Mouse (Mus musculus) cortical plate, adult 2 months (tissue): ENCODE data around the gene Dhx34. TPM values are rescaled to one million over a fixed set of nuclear protein-coding genes. Genes with fewer than 3 reads are reported as not detected.
A peak's percentile ranks its signal among the peaks of the same experiment; 100 is the strongest.

Experiments
- H3K27ac ChIP-seq: fragments of 200-500 bp; 2 replicates; pipeline ENCODE4 v1.5.1; 2012; ENCODE audit warnings: low read length, control low read depth, inconsistent platforms; ENCODE audit not compliant: insufficient read depth
- H3K4me1 ChIP-seq: fragments of 200-500 bp; 2 replicates; pipeline ENCODE4 v1.6.1; 2011; ENCODE audit warnings: low read length; ENCODE audit not compliant: control insufficient read depth, insufficient read depth
- H3K4me3 ChIP-seq: fragments of 200-500 bp; 2 replicates; pipeline ENCODE4 v1.5.1; 2011; ENCODE audit warnings: mild to moderate bottlenecking, low read length, control low read depth; ENCODE audit not compliant: insufficient read depth
- CTCF ChIP-seq: fragments of 200-500 bp; IDR thresholded peaks from 2 replicates; pipeline ENCODE4 v1.5.1; 2011; ENCODE audit warnings: mild to moderate bottlenecking, control low read depth, low read length; ENCODE audit not compliant: insufficient read depth; ENCODE audit errors: extremely low read depth
- POLR2A ChIP-seq: fragments of 200-500 bp; IDR thresholded peaks from 2 replicates; pipeline ENCODE4 v1.6.1; 2011; ENCODE audit warnings: mild to moderate bottlenecking, low read length, control low read depth; ENCODE audit not compliant: insufficient read depth; ENCODE audit errors: extremely low read depth
- polyA plus RNA-seq: library from polyadenylated mRNA; depleted of rRNA; stranded (reverse); fragments of >200 nt; gene quantifications from 2 replicates; pipeline ENCODE4 v1.2.3, GENCODE M21; 2012

Gene Dhx34
- polyA plus RNA-seq, 1 experiment, result 11.5 TPM

DNA sequence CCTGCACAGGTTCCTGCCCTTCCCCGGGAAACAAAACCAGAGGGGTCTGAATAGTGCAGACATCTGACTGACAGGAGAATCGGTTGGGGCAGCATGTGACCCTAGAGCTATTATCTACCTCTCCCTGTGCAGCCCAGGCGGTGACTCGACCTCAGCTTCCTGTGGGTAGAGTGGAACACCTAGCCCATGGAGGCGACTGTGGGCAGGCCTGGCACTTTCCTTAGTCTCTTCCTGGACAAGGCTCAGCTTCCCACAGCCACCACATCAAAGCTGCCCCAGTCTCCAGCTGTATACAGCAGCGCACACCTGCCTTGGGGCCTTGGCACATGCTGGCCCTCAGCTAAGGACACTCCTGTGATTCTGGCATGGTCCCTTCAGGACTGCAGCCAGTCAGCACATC, 20.7 kb downstream of the Dhx34 start:
- H3K4me3 ChIP-seq, result no peak overlapping the region
- H3K27ac ChIP-seq, result no peak overlapping the region
- no peaks in the 10 kb centered on the region for H3K4me1 ChIP-seq
- TF ChIP-seq POLR2A, result no peak
- no peak for TF ChIP-seq CTCF

DNA sequence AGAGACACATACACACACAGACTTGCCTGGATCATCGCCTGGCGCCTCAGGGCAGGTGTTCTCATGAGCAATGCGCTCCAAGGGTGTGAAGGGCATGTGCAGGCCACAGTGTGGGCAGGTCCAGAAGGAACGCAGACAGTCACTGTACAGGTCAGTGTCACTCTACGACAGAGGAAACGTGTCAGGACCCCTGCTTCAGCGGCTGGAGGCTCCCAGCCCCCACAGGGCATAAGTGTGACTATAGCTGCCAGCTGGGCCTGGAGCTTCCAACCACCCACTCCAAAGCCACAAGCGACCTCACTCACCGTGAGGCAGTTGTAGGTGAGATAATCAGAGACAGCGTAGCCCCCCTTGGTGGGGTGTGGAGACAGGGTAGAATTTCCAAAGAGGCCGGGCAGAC, 23.3 kb downstream of the Dhx34 start:
- TF ChIP-seq POLR2A (no peak), CTCF (no peak)
- no peak overlapping the region for H3K27ac ChIP-seq
- no peak overlapping the region for H3K4me3 ChIP-seq
- H3K4me1 ChIP-seq, result no peaks in the 10 kb centered on the region

- no peaks in the 10 kb centered on the region for H3K4me1 ChIP-seq
- TF ChIP-seq CTCF (no peak), POLR2A (no peak)
- H3K4me3 ChIP-seq, result no peak overlapping the region
- no peak overlapping the region for H3K27ac ChIP-seq
These were observed 24.7 kb downstream of the Dhx34 start for GRCm38 (mm10) chr7:16197166-16197565.

- no peak for TF ChIP-seq POLR2A
- no peak for TF ChIP-seq CTCF
- Histone ChIP-seq H3K27ac (no peak overlapping the region), H3K4me1 (no peaks in the 10 kb centered on the region), H3K4me3 (no peak overlapping the region)
These were observed 25.2 kb downstream of the Dhx34 start for GRCm38 (mm10) chr7:16196616-16197015.

GRCm38 (mm10) chr7:16193702-16194101, 28.1 kb downstream of the Dhx34 start:
- Histone ChIP-seq H3K27ac (no peak overlapping the region), H3K4me1 (no peaks in the 10 kb centered on the region), H3K4me3 (no peak overlapping the region)
- TF ChIP-seq POLR2A, result no peak
- TF ChIP-seq CTCF, result no peak

GRCm38 (mm10) chr7:16192315-16192714, 29.5 kb downstream of the Dhx34 start:
- no peak for TF ChIP-seq POLR2A
- TF ChIP-seq CTCF, result peak; percentile 53
- Histone ChIP-seq H3K4me1 (no peaks in the 10 kb centered on the region), H3K4me3 (no peak overlapping the region), H3K27ac (no peak overlapping the region)

- TF ChIP-seq POLR2A (no peak), CTCF (no peak)
- H3K4me3 ChIP-seq, result no peak overlapping the region
- H3K4me1 ChIP-seq, result no peaks in the 10 kb centered on the region
- H3K27ac ChIP-seq, result no peak overlapping the region
These were observed 34.3 kb downstream of the Dhx34 start for GRCm38 (mm10) chr7:16187494-16187893.

- TF ChIP-seq POLR2A (no peak), CTCF (no peak)
- H3K4me3 ChIP-seq, result no peak overlapping the region
- H3K4me1 ChIP-seq, result no peaks in the 10 kb centered on the region
- no peak overlapping the region for H3K27ac ChIP-seq
These were observed 38.2 kb downstream of the Dhx34 start for GRCm38 (mm10) chr7:16183663-16184062.

DNA sequence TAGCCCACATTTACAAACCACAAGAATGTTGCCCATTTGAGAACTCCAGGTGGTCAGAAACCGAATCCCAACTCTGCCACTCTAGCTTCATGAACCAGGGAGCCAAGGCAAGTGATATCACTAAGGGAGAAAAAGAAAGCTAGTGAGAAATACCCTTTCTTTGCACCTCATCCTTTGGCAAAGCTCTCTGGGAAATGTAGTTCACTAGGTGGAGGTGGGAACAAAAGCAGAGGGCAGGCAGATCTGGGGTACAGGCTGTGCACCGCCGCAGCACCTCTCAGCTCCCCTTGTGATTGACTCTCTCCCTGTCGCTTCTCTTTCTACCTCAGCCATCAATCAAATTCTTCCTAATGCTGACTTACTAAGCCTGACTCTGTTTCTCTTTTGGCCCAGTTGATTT, 43.7 kb downstream of the Dhx34 start:
- H3K4me3 ChIP-seq, result no peak overlapping the region
- TF ChIP-seq CTCF (no peak), POLR2A (no peak)
- no peaks in the 10 kb centered on the region for H3K4me1 ChIP-seq
- H3K27ac ChIP-seq, result no peak overlapping the region

DNA sequence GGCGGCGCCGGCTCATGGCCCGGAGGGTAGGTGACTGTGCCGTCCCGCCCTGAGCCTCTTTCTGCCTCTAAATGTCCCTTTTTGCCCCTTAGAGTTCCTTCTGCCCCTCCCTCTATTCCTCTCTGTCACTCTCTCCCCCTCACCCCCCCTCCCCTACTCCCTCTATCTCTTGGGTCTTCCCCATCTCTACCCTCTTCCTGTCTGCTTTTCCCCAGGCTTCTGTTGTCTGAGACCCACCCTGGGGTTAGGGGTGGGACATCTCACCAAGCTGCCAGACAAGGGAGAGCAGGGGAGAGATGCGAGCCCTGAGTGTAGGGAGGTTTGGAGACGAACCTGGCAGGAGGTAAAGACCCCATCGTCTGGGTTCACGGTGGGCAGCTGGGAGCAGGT, 46.3 kb downstream of the Dhx34 start:
- TF ChIP-seq POLR2A (no peak), CTCF (no peak)
- H3K4me3 ChIP-seq, result peak overlapping the region; percentile 84
- H3K27ac ChIP-seq, result no peak overlapping the region
- no peaks in the 10 kb centered on the region for H3K4me1 ChIP-seq

DNA sequence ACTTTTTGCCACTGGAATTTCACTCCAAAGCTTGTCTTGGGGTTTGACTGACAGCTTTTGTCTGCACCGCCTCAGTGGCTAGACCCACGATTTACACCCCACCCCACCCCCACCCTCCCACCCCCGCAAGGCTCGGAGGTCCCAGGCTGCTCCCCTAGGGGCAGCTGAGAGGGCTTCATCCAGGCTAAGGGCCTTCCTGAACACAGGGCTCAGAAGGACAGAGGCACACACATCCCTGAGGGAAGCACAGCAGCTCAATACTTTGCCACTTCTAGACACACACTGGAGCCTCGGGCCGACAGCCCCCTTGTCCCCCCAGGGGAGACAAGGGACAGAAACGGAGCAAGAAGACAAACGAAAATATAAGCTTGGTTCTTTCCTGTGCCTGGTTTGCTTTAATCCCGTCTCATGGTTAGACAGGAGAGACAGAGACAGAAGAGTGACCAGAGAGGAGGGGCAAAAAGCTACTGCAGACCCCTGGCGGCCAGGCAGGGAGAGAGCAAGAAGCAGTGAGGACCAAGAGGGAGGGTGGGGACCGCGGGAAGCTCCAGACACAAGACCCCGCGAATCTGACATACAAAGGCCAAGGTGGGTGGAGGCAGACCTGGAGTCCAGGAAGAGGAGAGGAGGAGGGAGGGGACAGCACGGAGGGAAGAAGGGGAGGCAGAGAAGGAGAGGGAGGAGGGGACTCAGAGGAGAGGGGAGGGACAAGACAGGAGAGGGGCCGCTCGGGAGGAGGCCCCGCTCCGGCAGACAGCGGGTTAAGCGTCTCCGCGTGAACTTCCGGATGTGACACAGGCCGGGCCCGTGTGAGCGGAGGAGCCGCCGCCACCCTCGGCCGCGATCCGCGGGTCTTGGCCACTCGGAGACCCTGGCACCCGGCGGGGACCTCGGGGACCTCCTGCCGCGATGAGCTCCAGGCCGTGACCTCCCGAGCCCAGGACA, 47.0 kb downstream of the Dhx34 start, which contains the start of gene Meis3:
Meis3 (plus strand) TSS at position 494 of the 945 bp plus-strand sequence.
- Histone ChIP-seq H3K4me3 (peak within 1 kb of the TSS; percentile 84), H3K4me1 (no peaks in the 10 kb centered on the region), H3K27ac (no peak within 1 kb of the TSS)
- TF ChIP-seq CTCF, result peak; percentile 36
- peak; percentile 19; the same call in 1 of the 2 replicates for TF ChIP-seq POLR2A
